Mouse (Mus musculus) liver, adult 2 months (tissue): ENCODE results near the gene Mgat4b.

ENCODE experiments used
- CTCF ChIP-seq: fragments of 200-500 bp; IDR thresholded peaks from 2 replicates; pipeline ENCODE4 v1.5.1; 2011; ENCODE audit warnings: low read depth, low read length, control low read depth
- POLR2A ChIP-seq: fragments of 200-500 bp; IDR thresholded peaks from 2 replicates; pipeline ENCODE4 v1.6.1; 2011; ENCODE audit warnings: low read length, control low read depth; ENCODE audit not compliant: insufficient read depth; ENCODE audit errors: extremely low read depth

- TF ChIP-seq CTCF (no peak), POLR2A (peak; percentile 73)
Measured at GRCm38 (mm10) chr11:50174730-50175187, 35.9 kb upstream of the Mgat4b start.
